Mouse (Mus musculus) ES-Bruce4 (cell line): Measurements from ENCODE around the gene Pbxip1. TPM values are rescaled to one million over a fixed set of nuclear protein-coding genes. Genes with fewer than 3 reads are reported as not detected.
A peak's percentile ranks its signal among the peaks of the same experiment; 100 is the strongest.

Experiments
- H3K27ac ChIP-seq: 2 replicates; pipeline ENCODE4 v1.5.1; 2012; ENCODE audit warnings: low read length, inconsistent platforms; ENCODE audit not compliant: insufficient read depth
- H3K27me3 ChIP-seq: 2 replicates; pipeline ENCODE4 v1.6.1; 2012; ENCODE audit warnings: mild to moderate bottlenecking, low read length, inconsistent platforms; ENCODE audit not compliant: control insufficient read depth, poor library complexity, insufficient read depth, severe bottlenecking
- H3K36me3 ChIP-seq: 2 replicates; pipeline ENCODE4 v1.6.1; 2012; ENCODE audit warnings: inconsistent platforms, mild to moderate bottlenecking, low read length, moderate library complexity; ENCODE audit not compliant: control insufficient read depth, poor library complexity, insufficient read depth, severe bottlenecking
- H3K4me1 ChIP-seq: one replicate; pipeline ENCODE4 v1.8.1; 2011; ENCODE audit warnings: low read length; ENCODE audit not compliant: control insufficient read depth, insufficient read depth
- H3K4me3 ChIP-seq: 2 replicates; pipeline ENCODE4 v1.5.1; 2011; ENCODE audit warnings: low read depth, mild to moderate bottlenecking, low read length
- H3K9ac ChIP-seq: 2 replicates; pipeline ENCODE4 v1.6.1; 2012; ENCODE audit warnings: low read depth, mild to moderate bottlenecking, inconsistent platforms; ENCODE audit not compliant: poor library complexity, severe bottlenecking
- H3K9me3 ChIP-seq: replicated peaks from 2 replicates; pipeline ENCODE4 v1.6.1; 2012; ENCODE audit warnings: mild to moderate bottlenecking, low read length, inconsistent platforms; ENCODE audit not compliant: control insufficient read depth, poor library complexity, insufficient read depth, severe bottlenecking
- CTCF ChIP-seq: IDR thresholded peaks from one replicate; pipeline ENCODE4 v1.8.1; 2011; ENCODE audit warnings: low read depth, low read length
- EP300 ChIP-seq: IDR thresholded peaks from 2 replicates; pipeline ENCODE4 v1.6.1; 2011; ENCODE audit warnings: low read depth, low read length; ENCODE audit not compliant: insufficient read depth
- POLR2A ChIP-seq: IDR thresholded peaks from one replicate; pipeline ENCODE4 v1.8.1; 2011; ENCODE audit warnings: low read length; ENCODE audit not compliant: insufficient read depth
- polyA plus RNA-seq: library from polyadenylated mRNA; stranded (reverse); fragments of >200 nt; gene quantifications from 2 replicates; pipeline ENCODE4 v1.2.4, GENCODE M21; 2011; ENCODE audit warnings: low read depth; ENCODE audit not compliant: missing spikeins, insufficient read depth, insufficient read length

Pbxip1 gene
- polyA plus RNA-seq, 1 experiment = 12.2 TPM

DNA sequence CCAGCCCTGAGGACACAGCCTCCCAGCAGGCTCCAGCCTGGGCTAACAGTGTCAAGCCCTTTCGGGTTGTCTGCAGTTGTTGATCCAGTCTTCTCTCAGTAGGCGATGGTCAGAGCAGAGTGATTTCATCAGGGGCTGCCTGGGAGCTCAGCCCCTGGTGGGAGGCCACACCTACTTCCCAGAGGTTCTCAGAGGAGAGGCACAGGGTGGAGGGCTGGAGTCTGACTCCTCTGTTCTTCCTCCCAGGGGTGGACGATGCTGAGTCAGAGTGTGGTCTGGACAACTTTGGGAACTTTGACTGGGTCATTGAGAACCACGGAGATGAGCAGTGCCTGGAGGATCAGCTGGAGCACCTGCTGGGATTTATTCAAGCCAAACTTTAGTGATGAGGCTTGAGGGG is 31.8 kb downstream of the Pbxip1 start:
- Histone ChIP-seq H3K27ac (peak overlapping the region; percentile 60), H3K4me3 (no peak overlapping the region), H3K9me3 (no peaks in the 10 kb centered on the region), H3K27me3 (no peaks in the 10 kb centered on the region), H3K4me1 (peaks cover 7% of the 10 kb centered on the region), H3K9ac (no peak overlapping the region), H3K36me3 (no peaks in the 10 kb centered on the region)
- no peak for TF ChIP-seq POLR2A
- no peak for TF ChIP-seq EP300
- TF ChIP-seq CTCF = no peak

DNA sequence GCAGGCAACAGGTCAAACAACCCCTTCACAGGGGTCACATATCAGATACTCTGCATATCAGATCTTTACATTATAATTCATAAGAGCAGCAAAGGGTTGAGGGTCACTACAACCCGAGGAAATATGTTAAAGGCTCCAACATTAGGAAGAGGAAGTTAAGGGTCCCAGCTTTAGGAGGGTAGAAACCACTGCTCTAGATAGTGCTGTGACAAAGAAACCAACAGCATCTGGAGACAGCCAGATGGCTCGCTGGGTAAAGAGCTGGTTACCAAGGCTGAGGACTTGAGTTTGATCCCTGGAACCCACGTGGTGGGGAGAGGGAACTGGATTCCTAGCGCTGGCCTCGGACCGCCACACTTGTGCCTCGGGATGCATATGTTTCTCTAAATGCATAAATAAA is 35.8 kb downstream of the Pbxip1 start:
- TF ChIP-seq POLR2A = no peak
- no peak for TF ChIP-seq EP300
- TF ChIP-seq CTCF = no peak
- Histone ChIP-seq H3K9ac (no peak overlapping the region), H3K4me1 (peaks cover 5% of the 10 kb centered on the region), H3K36me3 (no peaks in the 10 kb centered on the region), H3K27ac (no peak overlapping the region), H3K9me3 (no peaks in the 10 kb centered on the region), H3K27me3 (no peaks in the 10 kb centered on the region), H3K4me3 (no peak overlapping the region)

DNA sequence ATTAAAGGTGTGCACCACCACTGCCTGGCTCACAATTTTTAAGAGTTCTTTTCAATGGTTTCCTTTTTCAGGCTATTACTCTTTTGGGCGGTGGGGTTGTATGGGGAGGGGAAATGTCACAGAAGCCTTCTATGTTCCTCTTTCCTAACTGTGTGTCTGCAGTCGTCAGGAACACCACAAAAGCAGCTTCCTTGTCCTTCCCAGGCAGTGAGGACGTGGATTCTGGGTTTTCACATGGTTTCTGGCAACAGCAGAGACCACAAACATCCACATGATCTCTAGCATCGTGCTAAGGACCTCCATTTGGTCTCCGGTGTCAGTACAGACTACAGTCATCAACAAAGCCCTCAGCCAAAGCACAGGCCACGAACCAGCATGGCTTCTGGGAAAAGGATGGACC is 37.3 kb downstream of the Pbxip1 start:
- H3K4me1 ChIP-seq = peaks cover 2% of the 10 kb centered on the region
- H3K4me3 ChIP-seq = no peak overlapping the region
- no peaks in the 10 kb centered on the region for H3K27me3 ChIP-seq
- no peaks in the 10 kb centered on the region for H3K36me3 ChIP-seq
- H3K9me3 ChIP-seq = no peaks in the 10 kb centered on the region
- TF ChIP-seq POLR2A (no peak), EP300 (no peak), CTCF (no peak)
- H3K9ac ChIP-seq = no peak overlapping the region
- no peak overlapping the region for H3K27ac ChIP-seq

DNA sequence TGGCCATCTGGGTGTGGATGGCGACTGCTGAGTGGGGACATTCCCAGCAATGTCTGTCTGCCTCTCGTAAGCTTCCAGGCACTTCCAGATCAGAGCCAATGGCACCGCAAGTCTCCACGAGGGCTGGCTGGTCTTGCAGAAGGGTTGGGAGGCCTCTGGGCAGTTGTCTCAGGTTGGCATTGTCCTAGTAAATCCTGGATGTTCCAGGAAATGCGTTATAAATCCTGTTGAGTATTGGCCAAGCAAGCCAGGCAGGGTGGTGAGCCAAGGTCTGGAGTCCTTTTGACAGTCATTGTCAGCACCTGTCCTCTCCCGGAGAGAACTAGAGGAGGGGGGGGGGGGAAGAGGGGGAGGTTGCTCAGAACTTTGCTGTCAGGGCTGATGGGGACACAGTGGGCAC is 42.5 kb downstream of the Pbxip1 start:
- no peak for TF ChIP-seq EP300
- no peak for TF ChIP-seq POLR2A
- no peak for TF ChIP-seq CTCF
- H3K27me3 ChIP-seq = no peaks in the 10 kb centered on the region
- no peak overlapping the region for H3K4me3 ChIP-seq
- H3K9me3 ChIP-seq = no peaks in the 10 kb centered on the region
- H3K9ac ChIP-seq = no peak overlapping the region
- H3K4me1 ChIP-seq = no peaks in the 10 kb centered on the region
- H3K36me3 ChIP-seq = no peaks in the 10 kb centered on the region
- H3K27ac ChIP-seq = no peak overlapping the region

DNA sequence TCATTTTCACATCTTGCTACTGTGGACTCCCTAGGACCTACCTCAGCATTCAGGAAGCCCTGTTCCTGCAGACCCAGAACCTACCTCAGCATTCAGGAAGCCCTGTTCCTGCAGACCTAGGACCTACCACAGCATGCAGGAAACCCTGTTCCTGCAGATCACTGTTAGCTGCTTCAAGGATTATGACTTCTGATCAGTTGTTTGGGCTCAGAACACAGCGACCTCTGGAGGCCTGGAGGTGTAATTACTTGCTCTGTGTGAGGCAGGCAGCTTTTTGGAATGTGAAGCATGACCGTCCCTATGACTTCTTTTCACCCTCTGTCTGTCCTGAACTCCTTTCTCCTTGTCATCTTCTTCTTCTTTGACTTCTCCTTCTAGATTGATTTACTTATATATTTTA is 45.0 kb downstream of the Pbxip1 start:
- H3K9ac ChIP-seq = no peak overlapping the region
- H3K9me3 ChIP-seq = no peaks in the 10 kb centered on the region
- H3K36me3 ChIP-seq = no peaks in the 10 kb centered on the region
- no peaks in the 10 kb centered on the region for H3K4me1 ChIP-seq
- no peak overlapping the region for H3K27ac ChIP-seq
- TF ChIP-seq CTCF = peak; percentile 81
- no peak for TF ChIP-seq EP300
- H3K4me3 ChIP-seq = peak overlapping the region; percentile 30
- no peaks in the 10 kb centered on the region for H3K27me3 ChIP-seq

DNA sequence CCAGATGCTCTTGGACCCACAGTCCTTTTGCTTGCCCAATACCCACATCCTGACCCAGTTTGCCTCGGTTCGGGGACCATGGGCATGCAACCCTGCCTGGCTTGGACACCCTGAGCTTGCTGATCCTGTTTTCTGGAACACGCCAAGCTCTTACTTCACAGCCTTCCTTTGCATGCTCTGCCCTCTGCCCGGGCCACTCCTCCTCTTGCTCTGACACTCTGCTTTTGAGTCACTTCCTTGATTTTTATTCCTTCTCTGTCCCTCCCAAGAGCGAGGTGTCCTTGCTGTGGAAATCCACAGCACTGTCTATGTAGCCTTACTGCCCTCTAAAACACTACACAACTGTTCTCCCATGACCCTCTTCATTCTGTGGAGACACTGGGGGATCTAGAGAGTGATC is 45.7 kb downstream of the Pbxip1 start:
- H3K27me3 ChIP-seq = no peaks in the 10 kb centered on the region
- no peaks in the 10 kb centered on the region for H3K36me3 ChIP-seq
- H3K4me1 ChIP-seq = no peaks in the 10 kb centered on the region
- no peak overlapping the region for H3K9ac ChIP-seq
- H3K27ac ChIP-seq = no peak overlapping the region
- no peaks in the 10 kb centered on the region for H3K9me3 ChIP-seq
- H3K4me3 ChIP-seq = no peak overlapping the region
- no peak for TF ChIP-seq CTCF
- TF ChIP-seq POLR2A = no peak
- TF ChIP-seq EP300 = no peak
